Mouse (Mus musculus) v-Abl transformed pro-B cells (cell line): Measurements from ENCODE around the gene Zzef1.

Experiments
- in situ Hi-C, 2 experiments: fragments of 400-800 bp; cut with MboI; formaldehyde crosslinking; loops; one replicate each; pipeline ENCODE4 v1.15.1; 2025; ENCODE audit not compliant: unreplicated experiment in 2 of 2

Zzef1 gene

GRCm38 (mm10) chr11:72856764-72857163, 60.7 kb downstream of the Zzef1 start:
- in situ Hi-C loops: loop anchor here in 1 of 2 experiments (25.0 kb wide), 1 partner anchor 1506 kb away; the partner anchor contains the start of genes Olfr411 and Olfr412

DNA sequence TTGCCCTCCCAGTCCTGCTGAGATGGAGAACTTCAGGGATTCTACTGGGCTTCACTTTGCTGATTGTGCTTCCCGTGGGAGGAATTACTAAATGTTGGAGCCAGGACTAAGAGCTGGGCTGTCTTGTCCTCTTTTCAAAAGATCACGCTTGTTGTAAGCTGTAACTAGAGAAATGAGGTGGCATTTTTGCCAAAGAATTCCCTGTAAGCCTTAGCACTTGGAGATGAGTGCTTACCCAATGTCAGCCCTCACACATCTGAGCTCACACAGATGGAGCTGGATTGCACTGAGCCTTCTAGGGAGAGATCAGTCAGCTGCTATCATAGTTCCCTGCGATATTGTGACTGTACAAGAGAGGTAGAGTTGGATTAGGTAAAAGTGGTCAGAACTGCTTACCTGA, 65.2 kb downstream of the Zzef1 start:
- in situ Hi-C loops: loop anchor here in 1 of 2 experiments (25.0 kb wide), 1 partner anchor 1501 kb away; the partner anchor contains the start of genes Olfr411 and Olfr412

DNA sequence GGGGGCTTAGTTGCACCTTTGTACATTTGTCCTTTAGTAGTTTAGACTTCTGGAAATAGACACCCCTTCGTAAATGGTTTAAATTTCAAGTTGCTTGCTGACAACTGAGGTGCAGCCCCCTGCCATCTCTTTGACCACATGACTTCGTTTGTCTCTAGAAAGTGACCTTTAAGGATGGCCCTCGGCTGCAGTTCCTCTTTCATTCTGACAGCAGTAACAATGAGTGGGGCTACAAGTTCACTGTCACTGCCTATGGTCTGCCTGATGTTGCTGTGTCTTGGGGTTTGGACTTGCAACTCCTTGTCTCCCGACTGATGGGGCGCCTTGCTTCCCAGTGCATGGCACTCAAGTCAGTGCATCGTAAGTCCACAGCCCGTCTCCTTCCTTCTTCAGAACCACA, 70.4 kb downstream of the Zzef1 start:
- in situ Hi-C loops: loop anchor here in 1 of 2 experiments (25.0 kb wide), 1 partner anchor 1496 kb away; the partner anchor contains the start of genes Olfr411 and Olfr412

DNA sequence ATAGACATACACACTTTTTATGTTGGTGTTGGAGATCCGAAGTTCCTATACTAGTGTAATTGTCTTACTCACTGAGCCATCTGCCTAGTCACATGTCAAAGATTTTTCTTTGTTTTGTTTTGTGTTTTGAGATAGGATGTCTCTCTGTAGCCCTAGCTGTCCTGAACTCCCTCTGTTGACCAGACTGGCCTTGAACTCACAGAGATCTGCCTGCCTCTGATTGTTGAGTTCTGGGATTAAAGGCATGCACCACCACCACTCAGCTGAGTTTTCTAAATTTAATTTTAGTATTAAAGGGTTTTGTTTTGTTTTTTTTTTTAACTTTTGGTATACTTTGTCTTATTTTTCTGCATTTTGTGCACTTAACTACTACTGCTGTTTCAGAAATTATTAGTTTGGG, 76.0 kb downstream of the Zzef1 start:
- in situ Hi-C loops: loop anchor here in 1 of 2 experiments (25.0 kb wide), 1 partner anchor 1490 kb away; the partner anchor contains the start of genes Olfr411 and Olfr412

GRCm38 (mm10) chr11:72892623-72893022, 96.6 kb downstream of the Zzef1 start:
- in situ Hi-C loops: loop anchor here (5.0 kb wide), 1 partner anchor 110 kb away; no protein-coding TSS in a partner anchor

DNA sequence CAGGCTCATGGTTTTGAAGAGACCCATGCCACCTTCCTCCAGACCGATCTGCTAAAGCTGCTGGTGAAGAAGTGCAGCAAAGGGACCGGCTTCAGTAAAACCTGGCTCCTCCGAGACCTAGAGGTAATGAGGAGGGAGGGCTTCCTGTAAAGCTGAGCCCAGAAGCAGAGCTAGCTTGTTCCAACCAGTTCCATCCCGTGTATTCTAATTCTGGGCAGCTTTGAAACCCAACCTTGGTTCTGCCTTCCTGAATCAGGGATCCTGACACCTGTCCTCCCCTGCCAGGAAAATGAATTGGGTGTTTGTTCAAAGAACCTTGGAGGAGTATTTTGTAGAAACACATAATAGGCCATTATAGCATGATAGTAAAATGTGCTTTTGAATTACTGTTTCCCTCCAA, 112.4 kb downstream of the Zzef1 start:
- in situ Hi-C loops: no loop called here

DNA sequence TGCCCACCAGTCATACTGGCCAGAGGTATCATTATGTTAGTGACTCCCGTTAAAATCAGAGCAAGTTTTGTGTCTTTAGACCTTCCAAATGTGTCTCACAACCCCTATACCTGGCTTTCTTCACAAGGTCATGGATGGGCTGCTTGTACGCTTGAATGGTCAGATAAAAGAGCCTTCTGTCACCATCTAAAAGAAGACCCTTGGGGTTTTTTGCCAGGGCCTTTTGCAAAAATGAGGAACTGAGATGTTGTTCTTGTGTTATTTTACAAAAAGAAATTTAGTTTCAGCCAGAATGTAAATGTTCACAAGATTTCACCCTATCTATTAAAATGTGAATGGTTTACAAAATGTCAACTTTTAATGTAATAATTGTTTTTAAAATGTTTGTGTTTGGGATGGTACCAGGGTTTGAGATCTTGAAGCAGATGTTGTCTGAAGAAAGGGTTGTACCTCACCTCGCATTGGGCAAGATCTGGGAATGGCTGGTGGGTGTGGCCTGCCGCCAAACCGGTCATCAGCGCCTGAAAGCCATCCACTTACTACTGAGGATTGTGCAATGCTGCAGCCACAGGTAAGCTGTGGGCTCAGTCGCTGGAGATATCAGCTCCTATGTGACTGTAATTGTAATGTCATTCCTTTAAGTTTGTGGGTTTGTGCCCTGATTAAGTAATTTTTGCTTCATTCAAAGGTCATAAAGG, 121.4 kb downstream of the Zzef1 start:
- in situ Hi-C loops: no loop called here

- in situ Hi-C loops: loop anchor here in 1 of 2 experiments (5.0 kb wide), 1 partner anchor 59 kb away; no protein-coding TSS in a partner anchor
These were observed 127.1 kb downstream of the Zzef1 start for GRCm38 (mm10) chr11:72923116-72923515.

GRCm38 (mm10) chr11:72924458-72924857, 128.4 kb downstream of the Zzef1 start:
- in situ Hi-C loops: loop anchor here in 1 of 2 experiments (5.0 kb wide), 1 partner anchor 58 kb away; no protein-coding TSS in a partner anchor

DNA sequence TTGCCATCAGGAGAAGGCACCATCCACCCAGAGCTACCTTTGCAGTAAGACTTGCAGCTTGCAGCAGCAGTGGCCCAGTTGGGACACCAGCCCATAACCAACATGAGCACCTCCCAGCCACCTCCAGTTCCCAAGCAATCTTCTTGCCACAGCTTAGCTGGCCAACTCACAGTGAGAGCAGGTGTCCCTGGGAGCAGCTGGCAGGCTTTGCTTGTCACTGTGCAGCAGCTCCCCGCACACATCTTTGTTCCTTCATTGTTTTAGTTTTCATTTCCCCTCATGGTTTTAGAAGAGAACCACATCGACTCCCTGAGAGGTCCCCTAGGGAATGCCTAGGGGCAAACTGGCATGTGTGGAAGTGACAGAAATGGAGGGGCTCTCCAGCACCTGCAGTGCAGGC, 129.0 kb downstream of the Zzef1 start:
- in situ Hi-C loops: no loop called here

- in situ Hi-C loops: no loop called here
These were observed 130.3 kb downstream of the Zzef1 start for GRCm38 (mm10) chr11:72926226-72926890.

- in situ Hi-C loops: no loop called here
These were observed 132.5 kb downstream of the Zzef1 start for GRCm38 (mm10) chr11:72928516-72928915.

- in situ Hi-C loops: no loop called here
These were observed 144.4 kb downstream of the Zzef1 start for GRCm38 (mm10) chr11:72940208-72941143.

GRCm38 (mm10) chr11:72944996-72945793, 149.2 kb downstream of the Zzef1 start:
- in situ Hi-C loops: no loop called here

GRCm38 (mm10) chr11:72945875-72946559, 150.0 kb downstream of the Zzef1 start:
- in situ Hi-C loops: no loop called here

DNA sequence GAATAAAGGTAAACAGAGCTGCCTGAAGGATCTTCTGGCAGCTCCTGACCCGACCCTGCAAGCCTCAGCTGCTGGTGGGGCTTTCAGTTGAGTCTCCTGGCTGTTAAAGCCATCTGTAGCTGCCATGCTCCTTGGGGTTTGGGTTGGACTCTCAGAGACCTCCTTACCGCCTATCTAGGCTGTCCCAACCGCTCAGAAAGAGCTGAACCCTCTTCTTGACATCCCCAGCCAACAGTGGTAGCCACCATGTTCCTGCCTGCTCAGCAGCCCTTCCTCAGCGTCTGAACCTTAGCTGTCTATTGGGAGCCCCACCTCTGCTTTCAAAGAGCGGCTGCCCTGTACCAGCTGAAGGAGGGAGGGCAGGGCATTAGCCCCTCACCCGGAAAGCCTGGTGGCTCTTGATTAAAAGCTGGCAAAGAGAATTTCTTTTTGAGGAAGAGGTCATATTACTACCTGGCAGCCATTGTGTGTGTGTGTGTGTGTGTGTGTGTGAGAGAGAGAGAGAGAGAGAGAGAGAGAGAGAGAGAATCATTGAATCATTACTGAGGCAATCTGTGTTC, 150.6 kb downstream of the Zzef1 start:
- in situ Hi-C loops: no loop called here

- in situ Hi-C loops: no loop called here
These were observed 151.8 kb downstream of the Zzef1 start for GRCm38 (mm10) chr11:72947840-72948239.

DNA sequence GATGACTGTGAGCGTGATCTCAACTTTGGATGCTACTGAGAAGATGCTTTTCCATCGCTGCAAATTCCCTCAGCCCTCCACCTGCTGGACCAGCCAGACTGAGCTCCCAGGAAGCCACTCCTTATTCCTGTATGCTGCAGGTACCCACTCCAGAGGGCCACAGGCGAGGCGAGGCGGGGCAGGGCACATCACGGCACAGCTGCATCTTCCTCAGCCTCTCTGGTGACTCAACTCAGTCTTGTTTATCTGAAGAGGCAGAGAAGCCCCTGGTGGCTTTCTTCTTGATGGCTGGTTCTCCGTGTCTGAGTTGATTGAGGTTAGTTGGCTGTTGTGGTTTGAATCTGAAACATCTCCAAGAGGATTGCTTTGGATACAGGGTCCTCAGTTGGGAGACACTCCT, 152.2 kb downstream of the Zzef1 start:
- in situ Hi-C loops: no loop called here
